In genomic region chr16:36817321-36817926, GRCm38 (mm10) we compare ENCODE assay signal across 8 mouse cellular contexts. TPM values are rescaled to one million over a fixed set of nuclear protein-coding genes. Genes with fewer than 3 reads are reported as not detected.
DNase-seq lines count a peak whose midpoint lies in the region; ATAC-seq lines count a peak whose summit lies in the region.

No protein-coding gene starts in this region.

- DNase-seq in B cell, adult 2 months, result peak; percentile 78 to 83
- peak; percentile 48 for DNase-seq in adrenal gland, postnatal 25 days
- peak; percentile 97 for DNase-seq in heart, adult 11 months
- DNase-seq in kidney, adult 11 months, result peak; percentile 86
- peak; percentile 53 to 68 for DNase-seq in left cerebral cortex, postnatal 36 days (ENCODE audit: low spot score in 2 of 2)
- peak; percentile 94 for DNase-seq in midbrain, embryonic 11.5 days (ENCODE audit: low spot score, missing footprints)
- DNase-seq in skeletal muscle tissue, adult 2 months (ENCODE audit: low read depth, low spot score), result peak; percentile 64

- H3K4me3 ChIP-seq in embryonic facial prominence, embryonic 12.5 days, result no peak overlapping the region
- H3K4me3 ChIP-seq in midbrain, embryonic 11.5 days (ENCODE audit: low read depth, low read length), result no peak overlapping the region

- intact Hi-C loops in left cerebral cortex, postnatal 36 days (cut with DNase I), result loop anchor here (2.0 to 10.0 kb wide), 3 partner anchors 95 to 343 kb away; no protein-coding TSS in a partner anchor

- H3K4me1 ChIP-seq in embryonic facial prominence, embryonic 12.5 days, result peaks cover 6% of the 10 kb centered on the region; the same call in 1 of the 2 replicates
- no peaks in the 10 kb centered on the region for H3K4me1 ChIP-seq in midbrain, embryonic 11.5 days (ENCODE audit: control insufficient read depth, insufficient read depth, low read length)

- no peaks in the 10 kb centered on the region for H3K27me3 ChIP-seq in embryonic facial prominence, embryonic 12.5 days
- H3K27me3 ChIP-seq in midbrain, embryonic 11.5 days (ENCODE audit: control insufficient read depth, insufficient read depth, low read length), result no peaks in the 10 kb centered on the region

- H3K36me3 ChIP-seq in embryonic facial prominence, embryonic 12.5 days, result no peaks in the 10 kb centered on the region
- no peaks in the 10 kb centered on the region for H3K36me3 ChIP-seq in midbrain, embryonic 11.5 days (ENCODE audit: control insufficient read depth, insufficient read depth, low read length)

- WGBS in embryonic facial prominence, embryonic 12.5 days, result 16% methylated on average over 7 of the region's 7 CpGs
- WGBS in midbrain, embryonic 11.5 days, result 22% methylated on average over 7 of the region's 7 CpGs

- H3K9me3 ChIP-seq in embryonic facial prominence, embryonic 12.5 days, result no peaks in the 10 kb centered on the region
- no peaks in the 10 kb centered on the region for H3K9me3 ChIP-seq in midbrain, embryonic 11.5 days (ENCODE audit: control insufficient read depth, low read length)

- no peak overlapping the region for H3K27ac ChIP-seq in embryonic facial prominence, embryonic 12.5 days
- no peak overlapping the region for H3K27ac ChIP-seq in midbrain, embryonic 11.5 days (ENCODE audit: low read depth, low read length)

- no peak overlapping the region for H3K9ac ChIP-seq in embryonic facial prominence, embryonic 12.5 days
- H3K9ac ChIP-seq in midbrain, embryonic 11.5 days (ENCODE audit: low read length), result no peak overlapping the region

- no peak overlapping the region for H3K4me2 ChIP-seq in embryonic facial prominence, embryonic 12.5 days (replicated peaks)
- H3K4me2 ChIP-seq in midbrain, embryonic 11.5 days, result no peak overlapping the region

- peak; percentile 64 for ATAC-seq in embryonic facial prominence, embryonic 12.5 days (ENCODE audit: insufficient number of reproducible peaks, insufficient read depth, low FRiP score, low TSS enrichment)
- peak; percentile 94 for ATAC-seq in midbrain, embryonic 11.5 days (ENCODE audit: low FRiP score)

RNA-seq across cellular contexts. Expression of gene Iqcb1, which starts 10.8 kb away (rescaled TPM):
- total RNA-seq in adrenal gland, postnatal 25 days (2021), result 18.6 and 19.5 TPM in 2 replicates
- 66.1 and 66.2 TPM in 2 replicates for polyA plus RNA-seq in embryonic facial prominence, embryonic 12.5 days (2016; fragmentation: Nextera tagmentation; extraction: Ambion mirVana)
- 10 to 100 TPM; 38.6 to 49.6 TPM for total RNA-seq in left cerebral cortex, postnatal 36 days (2021)
- polyA plus RNA-seq in midbrain, embryonic 11.5 days (2014; fragmentation: Nextera tagmentation; extraction: Ambion mirVana), result 73.6 and 85.6 TPM in 2 replicates

RNA-seq across cellular contexts. Expression of gene Slc15a2, which starts 32.7 kb away (rescaled TPM):
- total RNA-seq in adrenal gland, postnatal 25 days (2021), result 1.1 and 1.7 TPM in 2 replicates
- 4.8 and 5.0 TPM in 2 replicates for polyA plus RNA-seq in embryonic facial prominence, embryonic 12.5 days (2016; fragmentation: Nextera tagmentation; extraction: Ambion mirVana)
- 10 to 100 TPM; 30.0 to 33.4 TPM for total RNA-seq in left cerebral cortex, postnatal 36 days (2021)
- 1.5 and 1.7 TPM in 2 replicates for polyA plus RNA-seq in midbrain, embryonic 11.5 days (2014; fragmentation: Nextera tagmentation; extraction: Ambion mirVana)

RNA-seq across cellular contexts. Expression of gene Eaf2, which starts 57.4 kb away (rescaled TPM):
- total RNA-seq in adrenal gland, postnatal 25 days (2021), result 1.4 and 1.6 TPM in 2 replicates
- 1.7 and 1.8 TPM in 2 replicates for polyA plus RNA-seq in embryonic facial prominence, embryonic 12.5 days (2016; fragmentation: Nextera tagmentation; extraction: Ambion mirVana)
- 1 to 10 TPM in 1 of 2 experiments, under 1 TPM in 1; 0.35 to 1.7 TPM for total RNA-seq in left cerebral cortex, postnatal 36 days (2021)
- 0.86 and 1.9 TPM in 2 replicates for polyA plus RNA-seq in midbrain, embryonic 11.5 days (2014; fragmentation: Nextera tagmentation; extraction: Ambion mirVana)

RNA-seq across cellular contexts. Expression of gene Golgb1, which starts 57.5 kb away (rescaled TPM):
- total RNA-seq in adrenal gland, postnatal 25 days (2021), result 60.8 and 97.3 TPM in 2 replicates
- polyA plus RNA-seq in embryonic facial prominence, embryonic 12.5 days (2016; fragmentation: Nextera tagmentation; extraction: Ambion mirVana), result 94.0 and 105 TPM in 2 replicates
- 10 to 100 TPM; 66.0 to 74.9 TPM for total RNA-seq in left cerebral cortex, postnatal 36 days (2021)
- polyA plus RNA-seq in midbrain, embryonic 11.5 days (2014; fragmentation: Nextera tagmentation; extraction: Ambion mirVana), result 78.4 and 84.6 TPM in 2 replicates

Comparison
In these comparisons a context has a peak if more than half of its experiments do, and no peak if none do; other contexts are left out.
1. RNA of gene Slc15a2, which starts 32.7 kb away (total RNA-seq): 30.0 to 33.4 TPM in left cerebral cortex, postnatal 36 days; 1.1 to 1.7 TPM in adrenal gland, postnatal 25 days; every median in the first group is over 10 times any median in the second.
2. Peak in every context shown above with its lines, with median percentiles within 50 percentile points of each other: DNase-seq.